Mouse (Mus musculus) kidney, adult 2 months (tissue): ENCODE results near the gene Ivd. TPM values are rescaled to one million over a fixed set of nuclear protein-coding genes. Genes with fewer than 3 reads are reported as not detected.

ENCODE experiments used
- DNase-seq: peaks from one replicate; pipeline ENCODE4 v3.0.0; 2021
- H3K27ac ChIP-seq: fragments of 200-500 bp; 2 replicates; pipeline ENCODE4 v1.5.1; 2012; ENCODE audit warnings: low read depth, low read length, control low read depth, inconsistent platforms; ENCODE audit not compliant: insufficient read depth
- H3K27me3 ChIP-seq: fragments of 200-500 bp; replicated peaks from 2 replicates; pipeline ENCODE4 v1.6.1; 2012; ENCODE audit warnings: mild to moderate bottlenecking, moderate library complexity, low read length, inconsistent platforms; ENCODE audit not compliant: control insufficient read depth, insufficient read depth
- H3K36me3 ChIP-seq: fragments of 200-500 bp; 2 replicates; pipeline ENCODE4 v1.6.1; 2012; ENCODE audit warnings: mild to moderate bottlenecking, moderate library complexity, low read length, inconsistent platforms; ENCODE audit not compliant: control insufficient read depth, insufficient read depth
- H3K4me1 ChIP-seq: fragments of 200-500 bp; 2 replicates; pipeline ENCODE4 v1.6.1; 2011; ENCODE audit warnings: low read length; ENCODE audit not compliant: control insufficient read depth, insufficient read depth
- H3K4me3 ChIP-seq: fragments of 200-500 bp; 2 replicates; pipeline ENCODE4 v1.5.1; 2011; ENCODE audit warnings: mild to moderate bottlenecking, low read depth, low read length, control low read depth; ENCODE audit not compliant: insufficient read depth
- CTCF ChIP-seq: fragments of 200-500 bp; conservative IDR thresholded peaks from 2 replicates; pipeline ENCODE4 v1.5.1; 2011; ENCODE audit warnings: low read depth, mild to moderate bottlenecking, control low read depth, low read length, moderate library complexity, mixed read lengths; ENCODE audit not compliant: insufficient read depth, insufficient read length
- POLR2A ChIP-seq: fragments of 200-500 bp; IDR thresholded peaks from one replicate; pipeline ENCODE4 v1.6.1; 2011; ENCODE audit warnings: low read depth, low read length, control low read depth
- WGBS: fragments of 180-500 bp; shearing (Covaris S2); methylation state at CpG from one replicate; pipeline ENCODE4 v1.1.7; 2018; 5-methylcytosine and 5-hydroxymethylcytosine counted together
- polyA plus RNA-seq: library from polyadenylated mRNA; depleted of rRNA; stranded (reverse); fragments of >200 nt; gene quantifications from 2 replicates; pipeline ENCODE4 v1.2.3, GENCODE M21; 2012; rRNA removed

Gene Ivd
- polyA plus RNA-seq, 1 experiment, result 215 TPM

DNA sequence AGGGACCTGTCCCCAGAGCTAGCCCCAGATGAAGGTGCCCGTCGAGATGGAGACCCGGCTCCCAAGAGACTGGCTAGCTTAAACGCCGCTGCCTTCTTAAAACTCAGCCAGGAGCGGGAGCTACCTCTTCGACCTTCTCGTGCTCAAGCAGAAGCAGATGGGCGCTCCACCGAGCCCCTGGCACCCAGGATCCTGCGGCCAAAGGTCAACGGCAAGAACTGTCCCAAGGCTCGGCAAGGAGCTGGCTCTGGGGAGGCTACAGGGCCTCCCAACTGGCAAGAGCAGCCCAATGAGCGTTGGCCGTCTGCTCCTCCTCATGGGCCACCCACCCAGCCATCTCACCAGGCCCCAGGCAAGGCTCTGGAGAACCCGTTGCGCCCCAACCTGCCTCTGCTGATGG, 54.7 kb downstream of the Ivd start:
- no peaks in the 10 kb centered on the region for H3K36me3 ChIP-seq
- no peak overlapping the region for H3K4me3 ChIP-seq
- 75% methylated on average over 17 of the region's 17 CpGs for WGBS
- no peak overlapping the region for H3K27ac ChIP-seq
- DNase-seq, result peak; percentile 84
- TF ChIP-seq CTCF (no peak), POLR2A (no peak)
- no peaks in the 10 kb centered on the region for H3K27me3 ChIP-seq
- peaks cover 44% of the 10 kb centered on the region for H3K4me1 ChIP-seq

DNA sequence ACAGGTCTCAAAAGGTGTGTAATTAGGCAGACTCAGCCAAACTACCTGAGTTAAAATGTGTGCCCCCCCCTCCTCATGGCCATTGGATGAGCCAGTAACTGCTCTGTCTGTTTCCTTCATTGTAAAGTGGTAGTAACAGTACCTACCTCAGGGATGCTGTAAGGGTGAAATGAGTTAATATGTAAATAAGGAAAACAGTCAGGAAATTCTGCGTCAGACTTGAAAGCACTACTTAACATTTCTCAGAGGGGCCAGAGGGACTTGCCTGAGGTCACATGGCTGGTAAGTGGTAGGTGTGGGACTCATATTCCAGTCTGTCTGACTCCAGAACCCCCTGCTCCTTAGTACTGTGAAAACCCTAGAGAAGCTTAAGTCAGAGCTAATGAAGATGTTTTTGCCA, 56.8 kb downstream of the Ivd start:
- H3K27me3 ChIP-seq, result no peaks in the 10 kb centered on the region
- no peaks in the 10 kb centered on the region for H3K36me3 ChIP-seq
- H3K4me1 ChIP-seq, result peaks cover 25% of the 10 kb centered on the region
- WGBS, result 50% methylated on average over 1 of the region's 1 CpGs
- H3K27ac ChIP-seq, result no peak overlapping the region
- no peak for DNase-seq
- TF ChIP-seq CTCF (no peak), POLR2A (no peak)
- no peak overlapping the region for H3K4me3 ChIP-seq

DNA sequence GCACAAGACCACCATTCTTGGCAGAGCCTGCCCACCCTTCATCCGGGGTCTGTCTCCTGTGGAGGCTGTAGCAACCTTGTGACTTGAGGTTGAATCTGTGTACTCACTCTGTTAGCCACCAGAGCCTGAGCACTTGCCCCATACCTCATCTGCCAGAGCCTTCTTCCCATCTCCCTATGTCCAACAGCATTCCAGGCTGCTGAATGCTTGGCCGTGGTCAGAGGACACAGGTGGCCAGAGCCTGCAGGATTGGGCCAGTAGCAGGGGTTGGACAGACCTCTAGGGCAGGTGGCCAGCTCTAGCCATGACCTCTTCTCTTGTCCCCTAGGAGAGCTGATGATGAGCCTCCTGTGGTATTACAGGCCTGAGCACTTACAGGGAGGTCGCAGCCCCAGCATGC, 58.7 kb downstream of the Ivd start:
- Histone ChIP-seq H3K27ac (no peak overlapping the region), H3K4me3 (no peak overlapping the region), H3K4me1 (peaks cover 7% of the 10 kb centered on the region), H3K27me3 (no peaks in the 10 kb centered on the region), H3K36me3 (no peaks in the 10 kb centered on the region)
- TF ChIP-seq CTCF, result no peak
- TF ChIP-seq POLR2A, result no peak
- WGBS, result 68% methylated on average over 3 of the region's 3 CpGs
- no peak for DNase-seq

DNA sequence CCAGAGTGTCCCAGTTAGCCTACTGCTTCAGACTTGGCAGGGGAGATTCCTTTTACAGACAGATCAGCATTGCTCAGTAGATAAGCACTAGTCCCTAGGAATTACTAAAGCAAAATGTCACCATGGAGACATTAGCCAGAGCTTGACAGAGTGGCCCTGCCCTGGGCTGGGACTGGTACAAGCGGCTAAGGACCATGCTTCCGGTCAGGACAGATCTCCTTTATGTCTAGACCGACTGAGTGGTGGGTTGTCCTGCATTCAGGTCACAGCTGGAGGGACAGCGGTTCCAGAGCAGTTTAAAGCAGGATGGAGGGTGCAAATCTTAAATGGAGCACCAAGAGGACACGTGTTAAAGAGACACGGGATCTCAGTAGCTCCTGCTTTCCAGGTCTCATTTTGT, 64.2 kb downstream of the Ivd start:
- peak overlapping the region; percentile 71 for H3K4me3 ChIP-seq
- no peak for TF ChIP-seq CTCF
- no peak for TF ChIP-seq POLR2A
- 2% methylated on average over 6 of the region's 6 CpGs for WGBS
- no peak for DNase-seq
- H3K27ac ChIP-seq, result no peak overlapping the region
- no peaks in the 10 kb centered on the region for H3K27me3 ChIP-seq
- 0 out of 2 replicates have a peak, but pooled peaks cover 5% of the 10 kb centered on the region for H3K4me1 ChIP-seq
- H3K36me3 ChIP-seq, result no peaks in the 10 kb centered on the region

DNA sequence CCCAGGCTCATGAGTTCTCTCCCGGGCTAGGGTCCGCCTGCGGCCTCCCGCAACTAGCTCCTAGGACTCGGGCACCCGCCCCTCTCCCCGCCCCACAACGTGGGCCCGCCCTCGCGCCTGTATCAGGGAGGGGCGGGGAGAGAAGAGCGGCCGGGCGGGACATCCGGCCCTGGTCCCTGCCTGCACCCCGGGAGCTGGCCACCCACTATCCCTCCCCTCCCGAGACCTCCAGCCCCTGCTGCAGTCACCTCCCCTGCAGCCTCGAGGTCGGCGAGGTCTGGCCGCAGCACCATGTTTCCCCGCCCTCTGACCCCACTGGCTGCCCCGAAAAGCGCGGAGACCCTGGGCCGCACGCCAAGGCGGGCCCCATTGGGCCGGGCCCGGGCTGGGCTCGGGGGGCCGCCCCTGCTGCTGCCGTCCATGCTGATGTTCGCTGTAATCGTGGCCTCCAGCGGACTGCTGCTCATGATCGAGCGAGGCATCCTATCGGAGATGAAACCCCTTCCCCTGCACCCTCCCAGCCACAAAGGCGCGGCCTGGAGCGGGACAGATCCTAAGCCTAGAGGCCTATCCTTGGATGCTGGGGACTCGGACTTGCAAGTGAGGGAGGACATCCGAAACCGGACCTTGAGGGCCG, 64.7 kb downstream of the Ivd start, which contains the start of gene Chst14:
Gene Chst14, plus strand, starts transcription at position 136 of the 637 bp plus-strand sequence.
- WGBS, result 2% methylated on average over 47 of the region's 47 CpGs
- no peaks in the 10 kb centered on the region for H3K27me3 ChIP-seq

DNA sequence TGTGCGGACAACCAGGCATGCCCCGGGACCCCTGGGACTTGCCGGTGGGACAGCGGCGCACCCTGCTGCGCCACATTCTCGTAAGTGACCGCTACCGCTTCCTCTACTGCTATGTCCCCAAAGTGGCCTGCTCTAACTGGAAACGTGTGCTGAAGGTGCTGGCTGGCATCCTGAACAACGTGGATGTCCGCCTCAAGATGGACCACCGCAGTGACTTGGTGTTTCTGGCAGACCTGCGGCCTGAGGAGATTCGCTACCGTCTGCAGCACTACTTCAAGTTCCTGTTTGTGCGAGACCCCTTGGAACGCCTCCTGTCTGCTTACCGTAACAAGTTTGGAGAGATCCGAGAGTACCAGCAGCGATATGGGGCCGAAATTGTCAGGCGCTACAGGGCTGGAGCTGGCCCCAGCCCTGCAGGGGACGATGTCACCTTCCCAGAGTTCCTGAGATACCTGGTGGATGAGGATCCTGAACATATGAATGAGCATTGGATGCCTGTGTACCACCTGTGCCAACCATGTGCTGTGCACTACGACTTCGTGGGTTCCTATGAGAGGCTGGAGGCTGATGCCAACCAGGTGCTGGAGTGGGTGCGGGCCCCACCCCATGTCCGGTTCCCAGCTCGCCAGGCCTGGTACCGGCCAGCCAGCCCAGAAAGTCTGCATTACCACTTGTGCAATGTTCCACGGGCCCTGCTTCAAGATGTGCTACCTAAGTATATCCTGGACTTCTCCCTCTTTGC, 65.4 kb downstream of the Ivd start:
- DNase-seq, result no peak
- TF ChIP-seq POLR2A (no peak), CTCF (no peak)
- 45% methylated on average over 31 of the region's 31 CpGs for WGBS
- Histone ChIP-seq H3K27me3 (no peaks in the 10 kb centered on the region), H3K4me1 (0 out of 2 replicates have a peak, but pooled peaks cover 5% of the 10 kb centered on the region), H3K4me3 (peak overlapping the region; percentile 71), H3K27ac (no peak overlapping the region), H3K36me3 (no peaks in the 10 kb centered on the region)

More for the DNA sequence above, 64.7 kb downstream of the Ivd start, which contains the start of gene Chst14:
- H3K27ac ChIP-seq, result no peak within 1 kb of the TSS
- H3K4me1 ChIP-seq, result 0 out of 2 replicates have a peak, but pooled peaks cover 5% of the 10 kb centered on the region
- TF ChIP-seq CTCF, result no peak
- TF ChIP-seq POLR2A, result peak; percentile 35
- peak within 1 kb of the TSS; percentile 71 for H3K4me3 ChIP-seq
- peak; percentile 80 for DNase-seq
- no peaks in the 10 kb centered on the region for H3K36me3 ChIP-seq

Other genes with a start within 250 kb of the Ivd start
- gene Pak6, start 198.7 kb upstream of the Ivd start, polyA plus RNA-seq, result 10.9 and 13.7 TPM in 2 replicates
- 0.03 and 0.05 TPM in 2 replicates for gene Ankrd63, start 158.0 kb upstream of the Ivd start, polyA plus RNA-seq
- gene Plcb2, start 133.5 kb upstream of the Ivd start, polyA plus RNA-seq, result 1.9 and 3.7 TPM in 2 replicates
- 8.1 and 8.7 TPM in 2 replicates for gene Inafm2, start 116.2 kb upstream of the Ivd start, polyA plus RNA-seq
- 3.4 and 3.6 TPM in 2 replicates for gene Ccdc9b, start 99.3 kb upstream of the Ivd start, polyA plus RNA-seq
- gene Phgr1, start 89.2 kb upstream of the Ivd start, polyA plus RNA-seq, result not detected in 2 replicates
- gene Disp2, start 82.2 kb upstream of the Ivd start, polyA plus RNA-seq, result 0.35 and 0.67 TPM in 2 replicates
- gene Knstrn, start 48.0 kb upstream of the Ivd start, polyA plus RNA-seq, result 0.56 and 0.61 TPM in 2 replicates
- 17.5 and 19.9 TPM in 2 replicates for gene Bahd1, start 38.4 kb downstream of the Ivd start, polyA plus RNA-seq
- gene Chst14, start 64.5 kb downstream of the Ivd start, polyA plus RNA-seq, result 7.4 and 8.0 TPM in 2 replicates
- 9.5 and 11.9 TPM in 2 replicates for gene Ccdc32, start 167.4 kb downstream of the Ivd start, polyA plus RNA-seq
- 3.6 and 4.0 TPM in 2 replicates for gene Rpusd2, start 172.8 kb downstream of the Ivd start, polyA plus RNA-seq
- 0.03 and 0.05 TPM in 2 replicates for gene Knl1, start 185.2 kb downstream of the Ivd start, polyA plus RNA-seq